Mouse (Mus musculus) midbrain, embryonic 12.5 days (tissue): ENCODE results near the gene Ep300. TPM values are rescaled to one million over a fixed set of nuclear protein-coding genes. Genes with fewer than 3 reads are reported as not detected.

Source experiments
- ATAC-seq: fragments of 200-750 bp; cut with Nextera tagmentation; 2 replicates; pipeline ENCODE4 v1.8.0; 2017; ENCODE audit warnings: low read depth, moderate TSS enrichment, moderate library complexity; ENCODE audit not compliant: low FRiP score
- H3K27ac ChIP-seq: fragments of 300-500 bp; sonication (generic); replicated peaks from 2 replicates; pipeline ENCODE4 v1.5.1; 2016; ENCODE audit warnings: mild to moderate bottlenecking
- H3K27me3 ChIP-seq: fragments of 300-500 bp; sonication (generic); 2 replicates; pipeline ENCODE4 v1.6.1; 2016; ENCODE audit warnings: mild to moderate bottlenecking
- H3K36me3 ChIP-seq: fragments of 300-500 bp; sonication (generic); 2 replicates; pipeline ENCODE4 v1.6.1; 2016
- H3K4me1 ChIP-seq: fragments of 300-500 bp; sonication (generic); 2 replicates; pipeline ENCODE4 v1.6.1; 2016
- H3K4me2 ChIP-seq: fragments of 300-500 bp; sonication (generic); replicated peaks from 2 replicates; pipeline ENCODE4 v1.6.1; 2016; ENCODE audit warnings: mild to moderate bottlenecking, moderate library complexity
- H3K4me3 ChIP-seq: fragments of 300-500 bp; sonication (generic); 2 replicates; pipeline ENCODE4 v1.5.1; 2016; ENCODE audit warnings: mild to moderate bottlenecking
- H3K9ac ChIP-seq: fragments of 300-500 bp; sonication (generic); replicated peaks from 2 replicates; pipeline ENCODE4 v1.6.1; 2016; ENCODE audit warnings: mild to moderate bottlenecking, moderate library complexity
- H3K9me3 ChIP-seq: fragments of 300-500 bp; sonication (generic); 2 replicates; pipeline ENCODE4 v1.6.1; 2016; ENCODE audit warnings: mild to moderate bottlenecking
- WGBS: fragments of 180-500 bp; shearing (Covaris S2); methylation state at CpG from one replicate; pipeline ENCODE4 v1.1.7; 2016; 5-methylcytosine and 5-hydroxymethylcytosine counted together
- polyA plus RNA-seq: library from polyadenylated mRNA; unstranded; fragments of >200 nt; fragmentation: Nextera tagmentation; extraction: Ambion mirVana; gene quantifications from 2 replicates; pipeline ENCODE4 v1.2.1, GENCODE M21; 2016

The Ep300 gene
- polyA plus RNA-seq, 1 experiment from 2014 or later: 27.2 TPM

GRCm38 (mm10) chr15:81605241-81605640, 20.1 kb downstream of the Ep300 start:
- peaks cover 59% of the 10 kb centered on the region for H3K36me3 ChIP-seq
- 93% methylated on average over 1 of the region's 1 CpGs for WGBS

GRCm38 (mm10) chr15:81606634-81607033, 21.5 kb downstream of the Ep300 start:
- H3K9ac ChIP-seq: no peak overlapping the region
- no peak for ATAC-seq
- H3K36me3 ChIP-seq: peaks cover 65% of the 10 kb centered on the region

More at GRCm38 (mm10) chr15:81605241-81605640, 20.1 kb downstream of the Ep300 start:
- no peak overlapping the region for H3K4me2 ChIP-seq
- H3K9me3 ChIP-seq: no peaks in the 10 kb centered on the region
- no peak overlapping the region for H3K9ac ChIP-seq
- H3K27ac ChIP-seq: no peak overlapping the region
- no peaks in the 10 kb centered on the region for H3K27me3 ChIP-seq
- no peak for ATAC-seq
- H3K4me3 ChIP-seq: no peak overlapping the region
- no peaks in the 10 kb centered on the region for H3K4me1 ChIP-seq

GRCm38 (mm10) chr15:81649516-81650455, 64.6 kb downstream of the Ep300 start:
- ATAC-seq: no peak
- Histone ChIP-seq H3K27me3 (no peaks in the 10 kb centered on the region), H3K4me1 (no peaks in the 10 kb centered on the region), H3K4me2 (no peak overlapping the region), H3K9me3 (no peaks in the 10 kb centered on the region), H3K36me3 (peaks cover 73% of the 10 kb centered on the region), H3K9ac (no peak overlapping the region), H3K4me3 (no peak overlapping the region), H3K27ac (no peak overlapping the region)
- 91% methylated on average over 8 of the region's 8 CpGs for WGBS

More at GRCm38 (mm10) chr15:81606634-81607033, 21.5 kb downstream of the Ep300 start:
- no peak overlapping the region for H3K4me2 ChIP-seq
- 93% methylated on average over 1 of the region's 1 CpGs for WGBS
- H3K27me3 ChIP-seq: no peaks in the 10 kb centered on the region
- H3K4me1 ChIP-seq: no peaks in the 10 kb centered on the region
- no peaks in the 10 kb centered on the region for H3K9me3 ChIP-seq
- no peak overlapping the region for H3K27ac ChIP-seq
- no peak overlapping the region for H3K4me3 ChIP-seq

- Histone ChIP-seq H3K4me3 (no peak overlapping the region), H3K27ac (no peak overlapping the region), H3K9ac (no peak overlapping the region), H3K4me1 (no peaks in the 10 kb centered on the region), H3K9me3 (no peaks in the 10 kb centered on the region), H3K36me3 (peaks cover 65% of the 10 kb centered on the region), H3K27me3 (no peaks in the 10 kb centered on the region), H3K4me2 (no peak overlapping the region)
- 90% methylated on average over 7 of the region's 7 CpGs for WGBS
- ATAC-seq: no peak
These were observed 65.5 kb downstream of the Ep300 start for GRCm38 (mm10) chr15:81650636-81651035.

GRCm38 (mm10) chr15:81661701-81662100, 76.5 kb downstream of the Ep300 start:
- WGBS: 96% methylated on average over 2 of the region's 2 CpGs
- Histone ChIP-seq H3K27me3 (no peaks in the 10 kb centered on the region), H3K9me3 (no peaks in the 10 kb centered on the region), H3K4me3 (no peak overlapping the region), H3K4me1 (peaks cover 10% of the 10 kb centered on the region), H3K9ac (no peak overlapping the region), H3K4me2 (no peak overlapping the region), H3K36me3 (no peaks in the 10 kb centered on the region), H3K27ac (no peak overlapping the region)
- no peak for ATAC-seq

- peaks cover 13% of the 10 kb centered on the region for H3K36me3 ChIP-seq
These were observed 78.1 kb downstream of the Ep300 start for GRCm38 (mm10) chr15:81663281-81663680.

GRCm38 (mm10) chr15:81663697-81664561, 78.8 kb downstream of the Ep300 start, which contains the start of gene L3mbtl2:
TSS of gene L3mbtl2 (plus strand) at chr15:81663889.
- H3K9me3 ChIP-seq: no peaks in the 10 kb centered on the region
- peak within 1 kb of the TSS; percentile 88 for H3K4me3 ChIP-seq
- 1% methylated on average over 55 of the region's 55 CpGs for WGBS
- H3K9ac ChIP-seq: peak within 1 kb of the TSS; percentile 76
- no peaks in the 10 kb centered on the region for H3K27me3 ChIP-seq
- H3K4me1 ChIP-seq: peaks cover 10% of the 10 kb centered on the region
- ATAC-seq: peak; percentile 99
- H3K4me2 ChIP-seq: peak within 1 kb of the TSS; percentile 92
- H3K27ac ChIP-seq: peak within 1 kb of the TSS; percentile 50; the same call in 1 of the 2 replicates
- H3K36me3 ChIP-seq: peaks cover 20% of the 10 kb centered on the region

More at GRCm38 (mm10) chr15:81663281-81663680, 78.1 kb downstream of the Ep300 start:
- peaks cover 10% of the 10 kb centered on the region for H3K4me1 ChIP-seq
- WGBS: 69% methylated on average over 10 of the region's 10 CpGs
- H3K4me3 ChIP-seq: peak overlapping the region; percentile 88
- H3K9ac ChIP-seq: no peak overlapping the region
- no peak overlapping the region for H3K27ac ChIP-seq
- H3K9me3 ChIP-seq: no peaks in the 10 kb centered on the region
- peak overlapping the region; percentile 92 for H3K4me2 ChIP-seq
- ATAC-seq: no peak
- H3K27me3 ChIP-seq: no peaks in the 10 kb centered on the region

GRCm38 (mm10) chr15:81666957-81667356, 81.8 kb downstream of the Ep300 start:
- H3K9ac ChIP-seq: no peak overlapping the region
- ATAC-seq: no peak
- H3K27me3 ChIP-seq: no peaks in the 10 kb centered on the region
- no peak overlapping the region for H3K4me2 ChIP-seq
- peaks cover 29% of the 10 kb centered on the region for H3K36me3 ChIP-seq
- H3K4me3 ChIP-seq: no peak overlapping the region
- peaks cover 10% of the 10 kb centered on the region for H3K4me1 ChIP-seq
- WGBS: 89% methylated on average over 10 of the region's 10 CpGs
- no peaks in the 10 kb centered on the region for H3K9me3 ChIP-seq
- no peak overlapping the region for H3K27ac ChIP-seq

- H3K36me3 ChIP-seq: peaks cover 48% of the 10 kb centered on the region
- H3K4me2 ChIP-seq: no peak overlapping the region
- no peaks in the 10 kb centered on the region for H3K9me3 ChIP-seq
- no peak overlapping the region for H3K4me3 ChIP-seq
- H3K27me3 ChIP-seq: no peaks in the 10 kb centered on the region
- no peak for ATAC-seq
- 91% methylated on average over 4 of the region's 4 CpGs for WGBS
- no peak overlapping the region for H3K27ac ChIP-seq
- no peak overlapping the region for H3K9ac ChIP-seq
- H3K4me1 ChIP-seq: no peaks in the 10 kb centered on the region
These were observed 85.1 kb downstream of the Ep300 start for GRCm38 (mm10) chr15:81670231-81670640.

- WGBS: 93% methylated on average over 3 of the region's 3 CpGs
- no peak overlapping the region for H3K4me3 ChIP-seq
- ATAC-seq: no peak
- H3K27ac ChIP-seq: no peak overlapping the region
- H3K27me3 ChIP-seq: no peaks in the 10 kb centered on the region
- H3K9me3 ChIP-seq: no peaks in the 10 kb centered on the region
- H3K4me2 ChIP-seq: no peak overlapping the region
- peaks cover 68% of the 10 kb centered on the region for H3K36me3 ChIP-seq
- H3K4me1 ChIP-seq: no peaks in the 10 kb centered on the region
- H3K9ac ChIP-seq: no peak overlapping the region
These were observed 91.5 kb downstream of the Ep300 start for GRCm38 (mm10) chr15:81676637-81677036.

- Histone ChIP-seq H3K4me1 (no peaks in the 10 kb centered on the region), H3K4me3 (no peak overlapping the region), H3K9me3 (no peaks in the 10 kb centered on the region), H3K36me3 (peaks cover 80% of the 10 kb centered on the region), H3K4me2 (no peak overlapping the region), H3K27me3 (no peaks in the 10 kb centered on the region), H3K27ac (no peak overlapping the region), H3K9ac (no peak overlapping the region)
- WGBS: 97% methylated on average over 4 of the region's 4 CpGs
- no peak for ATAC-seq
These were observed 95.2 kb downstream of the Ep300 start for GRCm38 (mm10) chr15:81680301-81680805.
